Mouse (Mus musculus) bone marrow macrophage, adult 2 months (primary cell): ENCODE measurements around the gene Slc35e3. TPM values are rescaled to one million over a fixed set of nuclear protein-coding genes. Genes with fewer than 3 reads are reported as not detected.

Experiments used
- H3K27ac ChIP-seq: 2 replicates; pipeline ENCODE4 v1.5.1; 2012; ENCODE audit warnings: low read depth, low read length; ENCODE audit not compliant: insufficient read depth
- H3K4me1 ChIP-seq: 2 replicates; pipeline ENCODE4 v1.6.1; 2012; ENCODE audit warnings: low read length; ENCODE audit not compliant: control insufficient read depth, insufficient read depth
- H3K4me3 ChIP-seq: 2 replicates; pipeline ENCODE4 v1.5.1; 2012; ENCODE audit warnings: mild to moderate bottlenecking, low read length, moderate library complexity; ENCODE audit not compliant: insufficient read depth
- CTCF ChIP-seq: IDR thresholded peaks from 2 replicates; pipeline ENCODE4 v1.5.1; 2012; ENCODE audit warnings: low read depth, mild to moderate bottlenecking, low read length, moderate library complexity
- POLR2A ChIP-seq: IDR thresholded peaks from 2 replicates; pipeline ENCODE4 v1.6.1; 2012; ENCODE audit warnings: mild to moderate bottlenecking, low read depth, low read length, borderline replicate concordance
- polyA plus RNA-seq: library from polyadenylated mRNA; stranded (reverse); fragments of >200 nt; gene quantifications from 2 replicates; pipeline ENCODE4 v1.2.4, GENCODE M21; 2012; ENCODE audit not compliant: missing spikeins, insufficient read depth, insufficient read length

The Slc35e3 gene
- polyA plus RNA-seq, 1 experiment = 5.4 TPM

DNA sequence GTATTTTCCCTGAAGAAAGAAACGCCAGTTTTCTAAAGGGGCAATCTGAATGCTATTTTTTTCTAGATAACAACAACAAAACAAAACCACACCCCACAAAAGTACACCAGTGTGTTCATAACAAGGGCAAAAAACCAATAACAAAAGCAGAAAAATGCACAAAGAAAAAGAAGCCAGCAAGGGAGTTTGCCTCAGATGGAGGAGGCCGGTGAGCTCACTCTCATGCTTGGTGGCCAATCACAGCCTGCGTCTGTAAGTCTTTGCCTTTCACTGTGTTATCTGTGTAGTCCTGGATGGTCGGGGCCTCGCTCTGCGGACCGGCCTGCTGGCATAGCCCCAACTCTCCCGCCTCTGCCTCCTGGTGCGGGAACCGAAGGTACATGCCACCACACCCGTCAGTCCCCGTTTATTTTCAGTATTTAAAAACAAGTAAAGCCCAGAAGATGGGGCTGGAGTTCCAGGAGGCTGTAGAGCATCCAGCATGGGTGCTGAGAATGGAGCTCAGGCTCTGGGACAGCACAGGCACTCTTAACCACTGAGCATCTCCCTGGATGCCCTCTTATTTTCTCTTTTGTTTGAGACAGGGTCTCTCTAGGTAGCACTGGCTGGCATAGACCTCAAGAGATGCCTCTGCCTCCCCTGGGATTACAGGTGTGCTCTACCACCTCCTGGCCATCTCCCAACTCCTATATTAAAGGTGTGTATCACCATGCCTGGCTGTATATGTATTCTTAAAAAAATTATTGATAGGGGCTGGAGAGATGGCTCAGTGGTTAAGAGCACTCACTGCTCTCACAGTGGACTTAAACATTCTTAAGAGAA, 30.3 kb upstream of the Slc35e3 start:
- TF ChIP-seq CTCF (no peak), POLR2A (no peak)
- H3K4me3 ChIP-seq = no peak overlapping the region

GRCm38 (mm10) chr10:117775401-117776144, 29.4 kb upstream of the Slc35e3 start:
- no peak overlapping the region for H3K4me3 ChIP-seq
- no peaks in the 10 kb centered on the region for H3K4me1 ChIP-seq
- no peak overlapping the region for H3K27ac ChIP-seq
- TF ChIP-seq CTCF (no peak), POLR2A (no peak)

More for the DNA sequence above, 30.3 kb upstream of the Slc35e3 start:
- Histone ChIP-seq H3K4me1 (no peaks in the 10 kb centered on the region), H3K27ac (no peak overlapping the region)

DNA sequence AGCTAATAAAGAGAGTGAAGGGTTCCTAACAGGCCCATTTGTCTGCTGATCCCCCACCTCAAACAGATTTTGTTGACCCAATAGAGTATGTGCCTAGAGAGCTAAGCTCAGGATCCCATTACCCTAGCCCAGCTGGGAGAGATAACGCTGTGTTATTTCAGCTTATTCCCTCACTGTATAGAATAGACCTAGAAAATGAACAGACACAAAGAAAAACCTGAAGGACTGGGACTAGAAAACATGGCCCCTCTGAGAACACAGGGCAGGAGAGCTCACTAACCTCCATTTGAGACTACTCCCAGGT, 28.6 kb upstream of the Slc35e3 start:
- Histone ChIP-seq H3K4me3 (no peak overlapping the region), H3K4me1 (no peaks in the 10 kb centered on the region), H3K27ac (no peak overlapping the region)
- TF ChIP-seq CTCF = no peak
- TF ChIP-seq POLR2A = no peak

GRCm38 (mm10) chr10:117774011-117774816, 28.0 kb upstream of the Slc35e3 start:
- no peak overlapping the region for H3K27ac ChIP-seq
- no peak overlapping the region for H3K4me3 ChIP-seq
- no peaks in the 10 kb centered on the region for H3K4me1 ChIP-seq
- TF ChIP-seq POLR2A (no peak), CTCF (no peak)

- Histone ChIP-seq H3K4me3 (no peak overlapping the region), H3K4me1 (no peaks in the 10 kb centered on the region), H3K27ac (no peak overlapping the region)
- TF ChIP-seq CTCF (no peak), POLR2A (no peak)
Observed at GRCm38 (mm10) chr10:117773106-117773720, 27.0 kb upstream of the Slc35e3 start.

DNA sequence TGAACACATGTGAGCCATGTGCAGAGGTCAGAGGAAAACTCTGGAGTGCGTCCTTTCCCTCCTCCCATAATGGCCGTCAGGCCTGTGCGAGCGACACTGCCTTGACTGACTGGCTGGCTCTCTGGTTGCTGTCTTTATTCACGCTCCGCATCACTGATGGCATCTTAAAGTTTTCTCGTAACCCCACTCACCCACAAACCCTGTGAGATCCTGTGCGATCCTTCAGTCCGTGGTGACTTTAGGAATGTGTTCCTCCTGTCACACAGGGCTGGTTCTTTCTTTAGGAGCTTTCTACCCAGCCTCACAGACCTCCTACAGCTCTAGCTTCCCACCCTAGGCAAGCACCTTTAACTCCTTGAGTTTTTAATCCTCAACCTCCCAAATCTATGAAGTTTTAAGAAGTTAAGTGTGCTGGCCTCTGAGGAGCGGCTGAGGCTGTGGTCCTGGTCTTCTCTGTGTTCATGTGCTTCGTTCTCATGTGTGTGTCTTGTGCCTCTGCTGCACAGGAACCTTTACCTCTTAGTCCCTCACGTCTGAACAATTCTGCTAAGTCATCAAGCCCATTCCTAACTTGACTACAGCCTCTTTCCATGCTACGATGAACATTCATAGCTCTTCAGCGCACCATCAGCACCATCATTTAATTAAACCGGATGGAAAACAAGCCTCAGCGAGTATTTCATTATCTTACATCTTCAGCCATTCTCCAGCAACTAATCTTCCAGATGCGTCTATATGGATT, 26.4 kb upstream of the Slc35e3 start:
- H3K27ac ChIP-seq = no peak overlapping the region
- H3K4me3 ChIP-seq = no peak overlapping the region
- TF ChIP-seq POLR2A (no peak), CTCF (no peak)
- no peaks in the 10 kb centered on the region for H3K4me1 ChIP-seq

GRCm38 (mm10) chr10:117771131-117771510, 25.0 kb upstream of the Slc35e3 start:
- TF ChIP-seq CTCF (no peak), POLR2A (no peak)
- no peak overlapping the region for H3K27ac ChIP-seq
- H3K4me3 ChIP-seq = no peak overlapping the region
- no peaks in the 10 kb centered on the region for H3K4me1 ChIP-seq

- H3K4me1 ChIP-seq = no peaks in the 10 kb centered on the region
- TF ChIP-seq POLR2A = no peak
- no peak for TF ChIP-seq CTCF
- H3K27ac ChIP-seq = no peak overlapping the region
- no peak overlapping the region for H3K4me3 ChIP-seq
Observed at GRCm38 (mm10) chr10:117770286-117771130, 24.3 kb upstream of the Slc35e3 start.
